In genomic region chr2:115776924-115777860, GRCm38 (mm10) we compare ENCODE assay signal across 12 mouse cellular contexts.
A peak's percentile ranks its signal among the peaks of the same experiment; 100 is the strongest.
DNase-seq lines count a peak whose midpoint lies in the region; ATAC-seq and TF ChIP-seq lines count a peak whose summit lies in the region.
"Had no signal": no experiment of that assay in that cellular context is flagged by ENCODE, and none has a peak within 500 bp of the region (broad histone marks: within the 10 kb centered on the region; RNA-seq: fewer than 3 reads in every experiment).

No protein-coding gene starts in this region.

- H3K9ac ChIP-seq in liver, embryonic 12.5 days: no peak overlapping the region
- no peak overlapping the region for H3K9ac ChIP-seq in intestine, embryonic 16.5 days (ENCODE audit: low read depth, low read length)
- no peak overlapping the region for H3K9ac ChIP-seq in limb, embryonic 14.5 days (ENCODE audit: low read depth, low read length, severe bottlenecking)
- H3K9ac ChIP-seq in stomach, postnatal 0 days (ENCODE audit: low read length): peak overlapping the region; percentile 18; the same call in 1 of the 2 replicates

- no peaks in the 10 kb centered on the region; the same call in 1 of the 2 replicates for H3K36me3 ChIP-seq in liver, embryonic 12.5 days
- H3K36me3 ChIP-seq in intestine, embryonic 16.5 days (ENCODE audit: control insufficient read depth, insufficient read depth, low read length): no peaks in the 10 kb centered on the region
- H3K36me3 ChIP-seq in limb, embryonic 14.5 days (ENCODE audit: control insufficient read depth, insufficient read depth, low read length): no peaks in the 10 kb centered on the region
- H3K36me3 ChIP-seq in stomach, postnatal 0 days (ENCODE audit: control insufficient read depth, insufficient read depth, low read length): no peaks in the 10 kb centered on the region

- no peak for TF ChIP-seq POLR2A in limb, embryonic 14.5 days (IDR thresholded peaks at IDR 0.05; ENCODE audit: borderline replicate concordance, extremely low read depth, insufficient read depth, insufficient read length)

- no peak for TF ChIP-seq CTCF in stomach, postnatal 0 days (IDR thresholded peaks at IDR 0.05; ENCODE audit: low read depth)

- no peaks in the 10 kb centered on the region for H3K9me3 ChIP-seq in liver, embryonic 12.5 days (replicated peaks)
- H3K9me3 ChIP-seq in intestine, embryonic 16.5 days (ENCODE audit: control insufficient read depth, low read length): no peaks in the 10 kb centered on the region
- no peaks in the 10 kb centered on the region for H3K9me3 ChIP-seq in limb, embryonic 14.5 days (ENCODE audit: control insufficient read depth, low read length)
- no peaks in the 10 kb centered on the region for H3K9me3 ChIP-seq in stomach, postnatal 0 days (ENCODE audit: control insufficient read depth, low read length)

- no peak overlapping the region for H3K4me2 ChIP-seq in liver, embryonic 12.5 days
- peak overlapping the region; percentile 30 for H3K4me2 ChIP-seq in intestine, embryonic 16.5 days (ENCODE audit: low read depth, low read length)
- H3K4me2 ChIP-seq in limb, embryonic 14.5 days (replicated peaks; ENCODE audit: low read depth, low read length, severe bottlenecking): no peak overlapping the region; the same call in 1 of the 2 replicates
- H3K4me2 ChIP-seq in stomach, postnatal 0 days (replicated peaks; ENCODE audit: low read depth): peak overlapping the region; percentile 34

- ATAC-seq in liver, embryonic 12.5 days: no peak
- ATAC-seq in intestine, embryonic 16.5 days: peak; percentile 78
- ATAC-seq in limb, embryonic 14.5 days (ENCODE audit: low FRiP score, low read depth): 0 out of 2 replicates have a peak, but pooled peaks have one; percentile 19
- ATAC-seq in stomach, postnatal 0 days (ENCODE audit: low FRiP score, low TSS enrichment): peak; percentile 83
- ATAC-seq: midbrain, embryonic 16.5 days had no signal

- DNase-seq in liver: peak; percentile 6
- DNase-seq in limb, embryonic 14.5 days (ENCODE audit: low spot score): no peak
- peak; percentile 68 for DNase-seq in stomach, postnatal 0 days (ENCODE audit: low spot score)
- DNase-seq in cerebellum, adult 18-20 months: no peak
- no peak for DNase-seq in cerebellum, adult 9-11 months
- no peak for DNase-seq in cerebellum, postnatal 10 days
- DNase-seq: gastrocnemius, postnatal 25 days; right cerebral cortex, postnatal 4 days had no signal

- H3K4me3 ChIP-seq in liver, embryonic 12.5 days: no peak overlapping the region
- H3K4me3 ChIP-seq in intestine, embryonic 16.5 days (ENCODE audit: low read length): no peak overlapping the region
- H3K4me3 ChIP-seq in limb, embryonic 14.5 days (replicated peaks; ENCODE audit: low read length): no peak overlapping the region
- H3K4me3 ChIP-seq in stomach, postnatal 0 days (ENCODE audit: low read depth, low read length): peak overlapping the region; percentile 18; the same call in 1 of the 2 replicates

- H3K4me1 ChIP-seq in liver, embryonic 12.5 days: no peaks in the 10 kb centered on the region
- H3K4me1 ChIP-seq in intestine, embryonic 16.5 days (ENCODE audit: control insufficient read depth, insufficient read depth, low read length): peaks cover 22% of the 10 kb centered on the region
- peaks cover 33% of the 10 kb centered on the region for H3K4me1 ChIP-seq in limb, embryonic 14.5 days (ENCODE audit: control insufficient read depth, insufficient read depth, low read length)
- H3K4me1 ChIP-seq in stomach, postnatal 0 days (replicated peaks; ENCODE audit: control insufficient read depth, insufficient read depth): peaks cover 7% of the 10 kb centered on the region

- no peaks in the 10 kb centered on the region for H3K27me3 ChIP-seq in liver, embryonic 12.5 days (replicated peaks)
- H3K27me3 ChIP-seq in intestine, embryonic 16.5 days (replicated peaks; ENCODE audit: control insufficient read depth, insufficient read depth, low read length): no peaks in the 10 kb centered on the region
- H3K27me3 ChIP-seq in limb, embryonic 14.5 days (ENCODE audit: control insufficient read depth, insufficient read depth, low read length): no peaks in the 10 kb centered on the region
- H3K27me3 ChIP-seq in stomach, postnatal 0 days (ENCODE audit: control insufficient read depth, insufficient read depth, low read length): no peaks in the 10 kb centered on the region
- H3K27me3 ChIP-seq: CH12.LX had no signal

- TF ChIP-seq EP300 in stomach, postnatal 0 days (optimal IDR thresholded peaks at IDR 0.05): no peak

- H3K27ac ChIP-seq in liver, embryonic 12.5 days: no peak overlapping the region
- peak overlapping the region; percentile 78 for H3K27ac ChIP-seq in intestine, embryonic 16.5 days (ENCODE audit: low read length)
- no peak overlapping the region for H3K27ac ChIP-seq in limb, embryonic 14.5 days (replicated peaks; ENCODE audit: low read depth, low read length)
- H3K27ac ChIP-seq in stomach, postnatal 0 days (replicated peaks): peak overlapping the region; percentile 77

- 63% methylated on average over 17 of the region's 17 CpGs for WGBS in liver, embryonic 12.5 days (ENCODE audit: insufficient replicate concordance)
- 33% methylated on average over 17 of the region's 17 CpGs for whole genome bisulfite sequencing in intestine, embryonic 16.5 days
- WGBS in limb, embryonic 14.5 days: 39% methylated on average over 17 of the region's 17 CpGs
- 20% methylated on average over 17 of the region's 17 CpGs for WGBS in stomach, postnatal 0 days

Comparison
In these comparisons a context has a peak if more than half of its experiments do, and no peak if none do; other contexts are left out.
1. DNase-seq: peak in liver (single experiment) and stomach, postnatal 0 days (single experiment); none in limb, embryonic 14.5 days (single experiment), cerebellum, adult 18-20 months (0 of 2), cerebellum, adult 9-11 months (single experiment) and cerebellum, postnatal 10 days (0 of 2).
2. H3K27ac ChIP-seq: peak in intestine, embryonic 16.5 days (single experiment) and stomach, postnatal 0 days (single experiment); none in liver, embryonic 12.5 days (single experiment) and limb, embryonic 14.5 days (single experiment).
3. H3K4me2 ChIP-seq: peak in intestine, embryonic 16.5 days (single experiment) and stomach, postnatal 0 days (single experiment); none in liver, embryonic 12.5 days (single experiment) and limb, embryonic 14.5 days (single experiment).